Mouse (Mus musculus) activated CD4-positive, CD25-positive, alpha-beta regulatory T cell, adult 9 weeks (primary cell): ENCODE data around the gene Rab3ip. TPM values are rescaled to one million over a fixed set of nuclear protein-coding genes. Genes with fewer than 3 reads are reported as not detected.

Experiments used
- polyA plus RNA-seq: library from polyadenylated mRNA; unstranded; fragments of 100-300 nt; shearing (Covaris generic); gene quantifications from one replicate; pipeline ENCODE4 v1.2.1, GENCODE M21; 2017

The Rab3ip gene
- 20.8 TPM for polyA plus RNA-seq

GRCm38 (mm10) chr10:116950009-116950769 is at the start of gene Rab3ip:
Gene Rab3ip (minus strand): TSS chr10:116950769.

DNA sequence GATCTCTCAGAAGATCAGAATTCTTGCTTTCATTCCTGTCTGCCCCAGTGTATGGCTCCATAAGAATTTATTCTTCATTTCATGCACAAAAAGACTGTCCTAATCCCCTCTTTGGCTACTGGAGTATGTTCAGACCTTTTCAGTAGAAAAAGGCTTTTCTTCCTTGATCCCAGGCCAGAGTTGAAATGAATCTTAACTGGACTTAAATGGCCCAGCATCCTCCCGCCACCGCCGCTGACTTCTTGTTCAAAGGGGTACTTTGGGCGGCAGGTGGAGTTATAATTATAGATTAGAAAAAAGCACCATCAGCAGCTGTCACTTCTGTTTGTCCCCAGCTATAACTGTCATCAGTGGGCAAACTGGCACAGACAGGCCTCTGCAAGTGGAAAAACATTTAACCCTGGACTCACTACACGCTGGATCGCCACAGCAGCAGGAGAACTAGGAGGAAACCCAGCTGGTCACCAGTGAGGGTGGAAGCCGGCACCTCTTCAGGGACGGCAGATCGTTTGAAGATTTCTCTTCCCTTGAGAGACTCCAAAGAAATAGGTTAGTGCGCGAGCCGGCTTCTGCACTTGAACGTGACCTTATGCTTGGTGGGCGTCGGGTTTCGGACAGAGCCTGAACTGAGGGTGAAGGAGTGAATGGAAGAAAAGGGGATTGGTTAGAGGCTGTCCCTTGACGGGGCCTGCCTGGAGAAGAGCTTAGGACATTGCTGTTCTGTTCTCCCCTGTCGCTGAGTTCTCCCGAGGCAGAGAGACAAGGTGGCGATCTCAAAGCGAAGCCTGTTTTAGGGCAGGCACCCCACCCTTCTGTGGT is 35.9 kb upstream of the Rab3ip start, which contains the start of gene Best3:
Gene Best3 (plus strand): TSS at position 51 of the 819 bp plus-strand sequence.

GRCm38 (mm10) chr10:116972509-116972908 is 21.9 kb upstream of the Rab3ip start, which contains the start of gene Gm10271:
Gene Gm10271 (minus strand): TSS chr10:116972609.

GRCm38 (mm10) chr10:116896336-116897177 is 54.0 kb downstream of the Rab3ip start, which contains the start of gene Myrfl:
Gene Myrfl (minus strand): TSS chr10:116896919.

Other genes with a start within 250 kb of the Rab3ip start
- not detected for gene Myrfl, start 53.9 kb downstream of the Rab3ip start, polyA plus RNA-seq
- gene Gm10271, start 21.8 kb upstream of the Rab3ip start, polyA plus RNA-seq, result not detected
- not detected for gene Best3, start 35.5 kb upstream of the Rab3ip start, polyA plus RNA-seq
- gene Lrrc10, start 94.6 kb upstream of the Rab3ip start, polyA plus RNA-seq, result not detected
- gene Cct2, start 113.0 kb upstream of the Rab3ip start, polyA plus RNA-seq, result 205 TPM
- gene Frs2, start 197.8 kb upstream of the Rab3ip start, polyA plus RNA-seq, result 26.3 TPM